Mouse (Mus musculus) left cerebral cortex, adult 8-10 months (tissue): ENCODE results near the gene Rnf2. TPM values are rescaled to one million over a fixed set of nuclear protein-coding genes. Genes with fewer than 3 reads are reported as not detected.

Experiments used
- microRNA-seq, 2 experiments: library from miRNA; unstranded; fragments of <30 nt; microRNA quantifications; one replicate each; pipeline ENCODE4 v1.2.0; 2022
- total RNA-seq, 4 experiments: library from RNA; stranded (reverse); gene quantifications; 2 replicates each; pipeline ENCODE4 v1.2.4; 2022

Rnf2 gene
- total RNA-seq, 4 experiments from 2014 or later, result 27.0 to 32.2 (median 29.9) TPM

Small RNA genes lying within 50 kb of the gene (microRNA-seq; reads per million reads assigned to microRNA genes)
- 0.22 to 2.7 reads per million in 2 experiments for gene Mir7682

Other genes with a start within 250 kb of the Rnf2 start
- 100 to 1,000 TPM; 130 to 147 (median 140) TPM for gene Ivns1abp, start 156.5 kb downstream of the Rnf2 start, total RNA-seq
- gene Swt1, start 72.5 kb downstream of the Rnf2 start, total RNA-seq, result 10 to 100 TPM; 12.2 to 17.1 (median 13.4) TPM
- 10 to 100 TPM; 27.5 to 29.1 (median 28.5) TPM for gene Trmt1l, start 72.4 kb downstream of the Rnf2 start, total RNA-seq
- gene Fam129a, start 70.2 kb upstream of the Rnf2 start, total RNA-seq, result 1 to 10 TPM; 1.5 to 3.0 (median 2.7) TPM